Mouse (Mus musculus): Measurements from ENCODE around the gene Igsf9.

DNA sequence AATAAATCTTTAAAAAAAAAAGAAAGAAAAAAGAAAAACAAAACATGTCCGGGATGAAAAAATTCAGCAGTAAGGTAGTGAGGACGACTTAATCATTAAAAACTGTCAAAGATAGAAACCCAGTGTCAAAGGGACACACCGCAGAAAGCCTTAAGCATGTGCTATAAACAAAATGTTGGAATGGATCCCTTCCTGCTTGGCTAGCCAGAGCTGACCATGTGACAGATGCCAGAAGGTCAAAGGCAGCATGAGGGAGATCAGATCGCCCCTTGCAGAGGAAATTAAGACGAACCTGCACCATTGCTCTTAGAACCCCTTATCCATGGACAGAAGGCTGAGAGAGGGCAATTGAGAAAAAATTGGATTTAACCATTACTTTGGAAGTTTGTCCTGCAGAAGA is 12.2 kb upstream of the Igsf9 start:
- TF ChIP-seq EP300 (IDR thresholded peaks at IDR 0.05; ENCODE audit: low read depth): no peak
- TF ChIP-seq CTCF (IDR thresholded peaks at IDR 0.05; ENCODE audit: low read depth): no peak
